Comparison of ENCODE assay signal across 8 mouse cellular contexts in the genomic region with DNA sequence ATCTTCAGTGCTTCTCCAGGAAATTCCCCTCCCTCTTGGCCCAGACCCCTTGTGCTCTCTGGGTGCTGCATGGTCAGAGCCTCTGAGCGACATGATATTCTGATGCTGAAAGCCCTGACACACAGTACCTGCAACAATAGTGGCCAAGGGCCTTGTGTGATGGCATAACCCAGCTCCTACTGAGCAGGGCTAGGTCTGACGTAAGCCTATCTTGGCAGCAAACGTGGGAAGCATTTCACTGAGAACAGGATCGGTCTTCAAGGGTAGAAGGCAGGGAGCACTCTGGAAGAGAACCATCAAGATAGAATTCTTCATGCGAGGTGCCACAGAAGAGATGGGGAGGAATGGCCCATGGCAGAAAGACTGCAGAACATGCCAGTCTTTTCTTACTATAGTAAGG. TPM values are rescaled to one million over a fixed set of nuclear protein-coding genes. Genes with fewer than 3 reads are reported as not detected.
A peak's percentile ranks its signal among the peaks of the same experiment; 100 is the strongest.
DNase-seq lines count a peak whose midpoint lies in the region; ATAC-seq and TF ChIP-seq lines count a peak whose summit lies in the region.

A gene (minus strand): TSS at position 101 of the 400 bp plus-strand sequence.

- H3K36me3 ChIP-seq in heart, embryonic 10.5 days, result no peaks in the 10 kb centered on the region
- no peaks in the 10 kb centered on the region for H3K36me3 ChIP-seq in midbrain, embryonic 15.5 days (replicated peaks)

- TF ChIP-seq CTCF in left cerebral cortex, adult 2 months (IDR thresholded peaks at IDR 0.05), result no peak

- no peak within 1 kb of the TSS for H3K4me3 ChIP-seq in left cerebral cortex, adult 2 months
- H3K4me3 ChIP-seq in heart, embryonic 10.5 days, result no peak within 1 kb of the TSS
- H3K4me3 ChIP-seq in midbrain, embryonic 15.5 days, result peak within 1 kb of the TSS; percentile 63; the same call in 1 of the 2 replicates

- H3K9me3 ChIP-seq in heart, embryonic 10.5 days, result no peaks in the 10 kb centered on the region
- H3K9me3 ChIP-seq in midbrain, embryonic 15.5 days, result no peaks in the 10 kb centered on the region

- H3K4me1 ChIP-seq in heart, embryonic 10.5 days, result peaks cover 32% of the 10 kb centered on the region
- H3K4me1 ChIP-seq in midbrain, embryonic 15.5 days, result peaks cover 31% of the 10 kb centered on the region

- peak within 1 kb of the TSS; percentile 54 for H3K4me2 ChIP-seq in midbrain, embryonic 15.5 days

- 77% methylated on average over 5 of the region's 5 CpGs for WGBS in heart, embryonic 10.5 days
- 88% methylated on average over 5 of the region's 5 CpGs for WGBS in midbrain, embryonic 15.5 days

- H3K9ac ChIP-seq in midbrain, embryonic 15.5 days, result no peak within 1 kb of the TSS

- peaks cover 55% of the 10 kb centered on the region for H3K27me3 ChIP-seq in heart, embryonic 10.5 days (ENCODE audit: insufficient read depth, poor library complexity, severe bottlenecking)
- H3K27me3 ChIP-seq in midbrain, embryonic 15.5 days (replicated peaks), result no peaks in the 10 kb centered on the region; the same call in 1 of the 2 replicates

- ATAC-seq in common myeloid progenitor, adult 5-6 weeks (replicated peaks; ENCODE audit: low read depth, poor library complexity, severe bottlenecking), result no peak
- no peak for ATAC-seq in midbrain, embryonic 15.5 days (replicated peaks)

- DNase-seq in left cerebral cortex, adult 2 months (ENCODE audit: extremely low spot score in 1 of 2, low spot score in 2 of 2), result no peak
- no peak for DNase-seq in left cerebral cortex, adult 11 months (ENCODE audit: low spot score)
- no peak for DNase-seq in heart, embryonic 10.5 days (ENCODE audit: low spot score)
- no peak for DNase-seq in layer of hippocampus, postnatal 25 days (ENCODE audit: extremely low spot score in 1 of 2, low spot score in 1 of 2)
- no peak for DNase-seq in adipocyte (ENCODE audit: low spot score)
- no peak for DNase-seq in thymus, postnatal 25 days

- intact Hi-C loops in left cerebral cortex, adult 2 months (cut with DNase I), result loop anchor here (10.0 kb wide), 1 partner anchor 311 kb away; no protein-coding TSS in a partner anchor

- no peak within 1 kb of the TSS for H3K27ac ChIP-seq in left cerebral cortex, adult 2 months
- H3K27ac ChIP-seq in heart, embryonic 10.5 days, result no peak within 1 kb of the TSS
- peak within 1 kb of the TSS; percentile 94; the same call in 1 of the 2 replicates for H3K27ac ChIP-seq in midbrain, embryonic 15.5 days

RNA-seq across cellular contexts. Expression of the gene that starts here (rescaled TPM):
- total RNA-seq in left cerebral cortex, adult 2 months (2021), result 10 to 100 TPM; 46.2 to 51.8 TPM
- 17.7 and 21.9 TPM in 2 replicates for total RNA-seq in common myeloid progenitor, adult 5-6 weeks (2017)
- polyA plus RNA-seq in heart, embryonic 10.5 days (2016; fragmentation: Nextera tagmentation; extraction: Ambion mirVana), result 54.9 and 77.1 TPM in 2 replicates
- total RNA-seq in layer of hippocampus, postnatal 25 days (2021), result 10 to 100 TPM; 48.7 to 53.0 TPM
- 60.5 and 63.3 TPM in 2 replicates for polyA plus RNA-seq in midbrain, embryonic 15.5 days (2015; fragmentation: Nextera tagmentation; extraction: Ambion mirVana)
